Mouse (Mus musculus) gastrocnemius, postnatal 14 days (tissue): ENCODE data around the gene Mta1. TPM values are rescaled to one million over a fixed set of nuclear protein-coding genes. Genes with fewer than 3 reads are reported as not detected.
A peak's percentile ranks its signal among the peaks of the same experiment; 100 is the strongest.

Experiments
- DNase-seq: peaks from one replicate; pipeline ENCODE4 v3.0.0; 2021; ENCODE audit warnings: mixed read lengths
- intact Hi-C: fragments of 180-260 bp; cut with DNase I; formaldehyde crosslinking; loops from one replicate; pipeline ENCODE4 v1.15.1; 2025; ENCODE audit warnings: low total_unique reads
- long read RNA-seq, 2 experiments: library from polyadenylated mRNA; stranded (forward); transcript quantifications; one replicate each; pipeline ENCODE4 v2.0.0; 2021
- total RNA-seq, 2 experiments: library from RNA; stranded (reverse); gene quantifications; 2 replicates each; pipeline ENCODE4 v1.2.3; 2021

Mta1 gene
- total RNA-seq: 10 to 100 TPM; 34.6 to 35.4 TPM
- long read RNA-seq, experiment 1, transcript Mta1-204 (20 exons, 2,775 nt): major isoform, 7 of 22 reads
- long read RNA-seq, experiment 1, partial matches to known transcripts: 6 of 22 reads
- long read RNA-seq, experiment 1, other reads (novel, unspliced or antisense): 9 of 22 reads
- long read RNA-seq, experiment 2, transcript Mta1-204 (20 exons, 2,775 nt): major isoform, 8 of 28 reads
- long read RNA-seq, experiment 2, partial matches to known transcripts: 7 of 28 reads
- long read RNA-seq, experiment 2, other reads (novel, unspliced or antisense): 13 of 28 reads

DNA sequence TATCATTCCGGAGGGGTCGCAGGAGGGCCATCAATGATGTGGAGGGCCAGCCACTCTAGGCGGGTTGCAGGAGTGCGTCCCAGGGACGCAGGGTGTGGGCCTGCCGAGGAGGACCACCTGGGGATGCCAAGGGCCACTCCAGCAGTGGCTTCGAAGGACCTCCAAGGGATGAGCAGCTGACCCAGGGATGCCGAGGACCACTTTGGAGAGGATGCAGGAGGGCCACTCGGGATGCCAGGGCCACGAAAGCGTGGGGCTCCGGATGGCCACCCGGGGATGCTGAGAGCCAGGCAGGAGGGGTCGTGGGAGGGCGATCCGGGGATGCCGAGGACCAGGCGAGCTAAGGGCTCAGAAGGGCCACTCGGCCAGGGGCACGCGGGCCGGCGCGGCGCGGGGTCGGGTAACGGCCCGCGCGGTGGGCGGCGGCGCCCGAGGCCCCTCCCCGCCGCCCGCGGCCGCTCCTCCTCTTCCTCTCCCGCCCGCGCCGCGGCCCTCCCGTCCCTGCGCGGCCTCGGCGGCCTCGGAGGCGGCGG lies at the start of gene Mta1:
TSS of gene Mta1 (plus strand) at position 530 of the 533 bp plus-strand sequence.
- peak; percentile 57 for DNase-seq
- intact Hi-C loops: no loop called here

DNA sequence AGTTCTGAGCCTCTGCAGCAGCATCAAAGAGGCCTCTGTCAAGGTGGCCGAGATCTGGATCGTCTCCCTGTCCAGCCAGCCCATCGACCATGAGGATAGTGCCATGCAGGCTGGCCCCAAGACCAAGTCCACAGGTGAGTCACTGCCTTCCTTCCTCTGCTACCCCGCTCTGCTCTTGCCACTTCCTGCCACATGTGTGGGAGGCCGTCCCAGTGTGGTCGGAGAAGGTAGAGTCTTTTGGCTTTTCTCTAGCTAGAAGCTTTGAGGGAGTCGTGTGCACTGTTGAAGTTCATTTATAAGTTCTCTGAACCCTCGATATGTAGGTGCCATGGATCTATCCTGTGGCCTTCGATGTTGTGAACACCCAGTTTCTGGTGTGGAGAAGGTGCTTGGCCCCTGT lies 48.2 kb upstream of the Mta1 start:
- DNase-seq: no peak
- intact Hi-C loops: loop anchor here (5.0 kb wide), 1 partner anchor 43 kb away; no protein-coding TSS in a partner anchor

DNA sequence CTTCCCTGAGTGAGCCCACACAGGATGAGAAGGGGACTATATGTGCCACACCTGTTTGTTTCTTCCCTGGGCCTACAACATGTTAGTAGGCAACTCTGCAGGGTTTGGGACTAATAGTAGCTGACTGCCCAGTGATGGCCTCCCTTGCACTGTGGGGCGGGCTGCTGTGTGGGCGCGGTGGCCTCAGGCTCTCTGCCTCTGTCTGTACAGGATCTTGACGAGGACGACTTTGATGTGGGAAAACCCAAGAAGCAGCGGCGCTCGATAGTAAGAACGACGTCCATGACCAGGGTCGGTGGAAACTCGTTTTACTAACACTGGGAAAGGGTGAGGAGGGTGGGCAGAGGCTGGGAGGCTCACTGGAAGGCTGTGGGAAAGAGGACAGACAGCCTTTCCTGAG lies 47.4 kb upstream of the Mta1 start:
- no peak for DNase-seq
- intact Hi-C loops: no loop called here

DNA sequence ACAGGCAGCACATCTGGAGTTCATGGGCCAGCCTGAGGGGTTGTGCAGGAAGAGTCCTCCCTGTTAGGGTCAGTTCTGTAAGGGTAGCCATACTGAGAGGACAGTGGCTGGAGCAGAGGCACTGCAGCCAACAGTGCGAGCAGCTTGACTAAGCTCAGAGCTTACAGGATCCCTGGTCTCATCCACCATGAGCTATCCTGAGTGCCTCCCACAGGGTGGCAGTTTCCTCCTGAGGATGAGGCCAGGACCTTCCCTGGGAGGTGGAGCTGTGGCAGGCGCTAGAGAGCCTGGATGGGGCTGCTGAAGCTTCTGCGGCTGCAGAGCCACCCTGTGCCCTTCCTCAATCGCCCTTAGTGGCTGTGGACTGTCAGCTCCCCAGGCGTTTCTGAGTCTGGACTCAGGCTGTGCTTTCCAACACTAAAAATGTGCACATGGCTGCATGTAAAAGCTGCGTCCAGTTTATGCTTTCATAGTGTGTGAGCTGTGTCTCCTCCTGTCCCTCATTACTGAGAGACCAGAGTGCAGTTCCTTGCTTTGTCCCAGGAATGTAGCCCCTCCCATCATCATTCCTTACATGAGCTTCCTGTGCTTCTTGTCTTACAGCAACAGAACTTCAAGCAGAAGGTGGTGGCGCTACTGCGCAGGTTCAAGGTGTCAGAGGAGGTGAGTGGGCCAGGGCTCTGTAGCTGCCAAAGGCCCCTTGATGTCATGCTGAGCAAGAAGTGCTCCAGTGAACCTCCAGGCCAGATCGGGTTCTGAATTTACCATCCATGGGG lies 46.3 kb upstream of the Mta1 start:
- intact Hi-C loops: no loop called here
- no peak for DNase-seq

DNA sequence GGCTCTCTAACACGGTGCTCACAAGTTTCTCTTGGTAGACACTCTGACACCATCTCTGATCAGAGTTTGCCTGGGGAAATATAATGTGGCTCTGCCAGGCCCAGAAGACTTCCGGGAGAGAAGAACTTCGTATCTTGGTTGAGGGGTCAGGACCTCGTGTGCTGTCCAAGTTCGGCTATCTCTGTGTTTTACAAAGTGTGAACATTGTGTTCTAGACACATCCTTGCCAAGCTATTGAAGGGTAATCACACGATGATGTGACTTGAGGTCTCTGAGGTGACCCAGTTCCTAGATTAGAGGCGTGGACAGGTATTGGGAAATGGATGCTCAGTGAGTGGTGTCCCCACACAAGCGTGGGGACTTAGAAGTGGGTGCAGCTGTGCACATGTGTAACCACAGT lies 42.0 kb upstream of the Mta1 start:
- intact Hi-C loops: no loop called here
- no peak for DNase-seq

DNA sequence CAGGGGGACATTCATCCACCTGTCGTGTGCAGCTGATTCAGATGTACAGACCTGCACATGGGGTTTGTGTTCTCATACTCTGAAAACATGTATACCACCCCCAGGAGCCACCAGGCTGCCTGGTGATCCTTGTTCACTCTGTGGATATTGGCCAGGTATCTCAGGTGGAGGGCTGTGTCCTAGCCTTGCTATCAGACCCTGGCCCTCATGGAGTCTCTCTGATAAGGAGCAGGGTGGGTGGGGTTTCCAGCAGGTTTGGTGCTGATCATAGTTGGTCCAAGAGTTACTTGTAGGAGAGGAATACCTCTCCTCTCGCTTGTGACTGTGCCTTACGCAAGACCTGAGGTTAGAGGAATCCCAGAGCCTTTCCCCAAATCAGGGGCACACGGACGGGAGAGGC lies 37.9 kb upstream of the Mta1 start:
- no peak for DNase-seq

DNA sequence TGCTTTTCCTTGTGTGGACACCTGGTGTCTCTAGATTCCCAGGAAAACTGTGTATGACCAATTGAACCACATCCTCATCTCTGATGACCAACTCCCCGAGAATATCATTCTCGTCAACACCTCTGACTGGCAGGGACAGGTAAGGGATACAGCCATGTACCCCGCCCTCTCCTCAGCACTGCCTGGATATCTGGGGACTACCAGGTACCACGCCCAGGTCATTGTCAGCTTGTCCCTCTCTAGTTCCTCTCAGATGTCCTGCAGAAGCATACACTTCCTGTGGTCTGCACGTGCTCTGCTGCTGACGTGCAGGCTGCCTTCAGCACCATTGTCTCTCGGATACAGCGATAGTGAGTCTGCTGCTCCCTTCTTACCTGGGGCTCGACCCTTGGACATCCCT lies 36.5 kb upstream of the Mta1 start:
- intact Hi-C loops: no loop called here
- no peak for DNase-seq

More for the DNA sequence above, 37.9 kb upstream of the Mta1 start:
- intact Hi-C loops: no loop called here

DNA sequence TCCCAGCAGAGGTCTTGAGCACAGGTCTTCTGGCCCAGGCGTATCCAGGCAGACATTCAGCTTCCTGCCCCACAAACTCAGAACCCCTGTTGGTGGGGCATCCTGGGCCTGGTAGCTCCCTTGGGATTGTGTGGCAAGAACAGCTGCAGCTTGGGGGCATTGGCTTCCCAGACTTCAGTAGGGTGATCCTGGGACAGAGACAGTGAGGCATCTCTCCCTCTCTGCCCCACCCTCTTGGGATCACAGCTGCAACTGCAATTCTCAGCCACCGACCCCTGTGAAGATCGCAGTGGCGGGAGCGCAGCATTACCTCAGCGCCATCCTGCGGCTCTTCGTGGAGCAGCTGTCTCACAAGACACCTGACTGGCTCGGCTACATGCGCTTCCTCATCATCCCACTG lies 35.9 kb upstream of the Mta1 start:
- peak; percentile 36 for DNase-seq
- intact Hi-C loops: no loop called here

DNA sequence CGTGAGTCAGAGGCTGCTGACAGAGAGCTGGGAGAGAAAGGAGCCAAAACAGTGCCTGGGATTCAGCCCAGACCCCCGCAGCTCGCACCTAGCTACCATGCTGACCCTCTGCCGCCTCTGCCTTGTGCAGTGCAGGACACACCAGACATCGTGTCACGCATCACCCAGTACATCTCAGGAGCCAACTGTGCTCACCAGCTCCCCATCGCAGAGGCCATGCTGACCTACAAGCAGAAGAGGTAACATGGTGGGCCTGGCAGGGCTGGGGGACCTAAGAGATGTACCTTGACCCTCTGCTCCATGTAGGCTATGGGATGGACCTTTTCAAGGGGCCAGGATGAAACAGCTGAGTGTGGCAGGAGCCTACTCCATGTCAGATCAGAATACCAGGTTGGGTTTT lies 34.4 kb upstream of the Mta1 start:
- intact Hi-C loops: no loop called here
- no peak for DNase-seq

DNA sequence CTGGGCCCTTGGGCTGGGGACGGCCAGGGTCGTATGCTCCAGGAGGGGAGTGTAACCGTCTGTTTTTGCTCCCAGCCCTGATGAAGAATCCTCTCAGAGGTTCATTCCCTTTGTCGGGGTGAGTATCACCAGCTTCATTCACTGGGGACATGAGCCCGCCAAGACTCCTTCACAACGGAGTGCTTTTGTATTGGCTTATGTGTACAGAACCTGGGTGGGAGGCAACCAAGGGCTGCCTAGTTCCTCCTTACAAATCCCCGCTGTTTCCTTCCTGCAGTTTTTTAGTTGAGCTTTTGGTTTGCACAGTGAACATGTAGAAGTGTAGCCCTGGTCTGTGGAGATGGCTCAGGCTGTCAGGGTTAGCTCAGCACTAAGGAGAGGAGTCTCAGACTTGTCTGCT lies 30.1 kb upstream of the Mta1 start:
- no peak for DNase-seq
- intact Hi-C loops: no loop called here

DNA sequence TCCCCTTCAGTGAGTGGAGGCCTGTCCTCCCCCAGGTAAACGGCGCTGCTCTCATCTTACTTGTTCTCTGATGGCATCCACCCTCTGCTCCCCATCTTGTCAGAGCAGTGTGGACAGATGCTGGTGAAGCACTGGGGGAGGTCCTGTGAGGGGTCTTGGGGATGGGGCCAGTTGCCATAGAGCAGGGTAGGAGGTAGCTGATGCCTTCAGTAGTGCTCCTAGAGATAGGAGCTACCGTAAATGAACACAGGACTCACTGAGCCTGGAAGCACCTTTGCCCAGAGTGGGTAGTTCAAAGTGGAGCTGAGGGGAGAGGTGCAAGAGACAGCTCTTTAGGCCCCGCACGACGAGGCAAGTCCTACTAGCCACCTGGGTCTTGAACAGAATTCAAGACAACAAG lies 28.7 kb upstream of the Mta1 start:
- DNase-seq: no peak
- intact Hi-C loops: no loop called here

DNA sequence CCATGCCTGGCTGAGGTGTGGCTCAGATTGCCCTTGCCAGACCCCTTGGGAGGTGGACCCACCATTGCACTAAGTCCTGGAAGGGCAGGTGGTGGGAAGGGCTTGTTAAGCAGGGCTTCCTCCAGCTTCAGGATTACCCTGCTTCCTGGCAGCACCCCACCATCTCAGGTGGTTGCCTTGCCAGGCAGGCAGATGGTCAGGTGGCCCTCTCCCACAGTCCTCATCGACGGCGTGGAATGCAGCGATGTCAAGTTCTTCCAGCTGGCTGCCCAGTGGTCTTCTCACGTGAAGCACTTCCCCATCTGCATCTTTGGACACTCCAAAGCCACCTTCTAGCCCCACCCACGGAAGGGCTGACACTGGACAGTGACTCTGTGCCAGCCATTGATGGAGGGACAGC lies 26.8 kb upstream of the Mta1 start:
- DNase-seq: no peak
- intact Hi-C loops: no loop called here

DNA sequence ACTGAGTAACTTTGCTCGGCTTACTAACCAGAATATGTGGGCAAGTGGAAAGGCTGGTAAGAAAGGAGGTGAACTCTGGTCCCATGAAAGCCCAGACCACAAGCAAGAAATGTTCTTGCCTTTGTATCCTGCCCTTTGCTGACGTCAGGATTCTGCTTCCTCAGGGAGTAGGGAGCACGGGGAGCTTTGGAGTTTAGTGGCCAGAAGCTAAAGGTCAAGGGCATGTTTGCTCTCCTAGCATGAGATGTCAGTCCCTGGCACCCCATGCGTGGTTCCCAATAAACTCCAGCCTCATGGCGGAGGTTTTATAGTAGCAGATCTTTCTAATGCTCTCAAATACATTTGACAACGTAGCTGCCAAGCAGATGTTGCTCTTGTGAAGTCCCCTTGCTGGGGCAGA lies 26.3 kb upstream of the Mta1 start:
- intact Hi-C loops: no loop called here
- no peak for DNase-seq

DNA sequence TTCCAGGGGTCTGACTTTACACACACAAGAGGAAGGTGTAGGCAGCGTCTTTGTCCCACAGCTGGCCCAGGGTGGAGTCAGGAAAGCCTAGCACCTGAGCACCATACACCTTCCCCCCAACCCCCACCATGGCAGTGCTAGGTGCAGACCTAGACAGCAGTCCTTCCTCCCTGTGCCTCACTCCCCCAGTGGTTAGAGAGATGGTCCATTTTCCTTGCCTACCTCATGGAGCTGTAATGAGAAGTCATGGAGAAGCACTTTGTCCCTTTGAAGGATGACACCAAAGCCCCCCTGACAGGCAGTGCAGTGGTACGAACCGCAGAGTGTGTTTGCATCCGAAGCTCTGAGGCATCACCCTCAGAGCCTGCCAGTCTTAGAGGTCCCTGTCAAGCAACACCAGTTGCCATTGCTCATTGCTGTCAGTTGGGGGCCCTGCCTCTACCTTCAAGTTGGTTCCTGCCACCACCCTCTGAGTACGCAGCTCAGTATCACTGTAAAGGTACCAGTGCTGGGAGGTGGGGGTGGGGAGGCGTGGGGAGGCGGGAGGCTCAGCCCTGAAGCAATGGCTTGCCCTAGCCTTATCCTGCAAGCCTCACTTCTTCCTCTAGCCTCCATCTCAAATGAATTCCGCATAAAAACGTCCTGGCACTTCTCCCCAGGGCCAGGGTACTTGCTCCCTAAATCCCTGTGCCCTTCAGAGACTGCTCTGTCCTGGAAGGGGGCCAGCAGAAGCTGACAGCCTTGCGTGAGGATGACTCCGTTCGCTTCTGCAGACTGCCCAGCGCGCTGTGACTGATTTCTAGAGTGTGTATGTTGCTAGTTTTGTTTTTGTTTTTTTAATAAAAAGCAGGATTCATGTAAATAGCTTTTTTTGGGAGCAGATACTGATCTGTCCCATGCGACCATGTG lies 24.4 kb upstream of the Mta1 start:
- intact Hi-C loops: no loop called here
- DNase-seq: no peak

DNA sequence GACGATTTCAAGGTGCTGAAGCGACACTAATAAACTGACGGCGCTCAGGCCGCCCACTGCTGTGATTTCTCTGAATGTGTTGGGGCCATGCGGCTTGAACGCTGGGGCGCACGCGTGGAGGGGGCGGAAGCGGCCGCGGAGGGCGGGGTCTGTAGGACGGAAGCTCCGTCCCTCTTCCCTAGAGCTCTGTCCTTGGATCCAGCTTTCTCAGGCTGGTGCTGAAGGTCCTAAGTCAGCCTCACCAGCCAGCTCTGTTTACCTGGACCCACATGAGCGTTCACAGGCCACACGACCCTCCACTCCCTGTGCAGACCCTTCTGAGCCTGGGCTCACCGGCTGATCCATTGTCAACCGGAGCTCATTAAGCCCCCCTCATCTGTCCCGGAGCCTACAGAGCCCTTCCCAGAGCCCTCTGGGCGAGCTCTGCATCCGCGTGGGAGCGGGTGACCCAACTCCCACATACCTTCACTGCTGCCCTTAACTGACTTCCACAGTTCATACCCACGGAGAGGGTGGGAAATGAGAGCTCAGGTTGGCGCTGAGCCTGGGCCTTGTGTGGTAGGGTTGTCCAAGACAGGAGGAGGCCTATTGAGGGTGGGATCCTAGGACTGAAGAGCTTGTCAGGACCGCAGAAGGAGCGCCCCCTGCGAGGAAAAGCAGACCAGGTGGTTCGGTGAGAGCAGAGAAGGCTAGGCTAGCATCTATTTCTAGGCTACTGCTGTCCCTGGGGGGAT lies 23.6 kb upstream of the Mta1 start, which contains the start of gene Tex22:
TSS of gene Tex22 (plus strand) at position 174 of the 734 bp plus-strand sequence.
- intact Hi-C loops: no loop called here
- peak; percentile 86 for DNase-seq

DNA sequence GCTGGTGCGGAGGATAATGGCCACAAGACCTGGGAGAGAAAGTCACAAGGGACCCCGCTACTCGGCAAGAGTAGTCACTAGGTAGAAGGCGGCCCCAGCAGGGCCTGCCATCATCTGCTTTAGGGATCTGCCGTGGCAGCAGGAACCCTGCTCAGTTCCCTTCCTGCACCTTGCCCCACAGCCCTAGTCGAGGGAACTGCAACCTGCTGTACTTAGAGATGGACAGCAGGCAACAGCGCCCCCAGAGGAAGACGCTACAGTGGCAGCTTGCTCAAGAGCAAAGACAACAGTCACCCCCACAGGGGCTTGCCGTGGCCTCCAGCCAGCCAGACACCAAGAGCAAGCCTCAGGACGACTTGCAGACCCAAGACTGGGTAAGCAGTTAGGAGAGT lies 23.0 kb upstream of the Mta1 start:
- intact Hi-C loops: no loop called here
- DNase-seq: peak; percentile 87

DNA sequence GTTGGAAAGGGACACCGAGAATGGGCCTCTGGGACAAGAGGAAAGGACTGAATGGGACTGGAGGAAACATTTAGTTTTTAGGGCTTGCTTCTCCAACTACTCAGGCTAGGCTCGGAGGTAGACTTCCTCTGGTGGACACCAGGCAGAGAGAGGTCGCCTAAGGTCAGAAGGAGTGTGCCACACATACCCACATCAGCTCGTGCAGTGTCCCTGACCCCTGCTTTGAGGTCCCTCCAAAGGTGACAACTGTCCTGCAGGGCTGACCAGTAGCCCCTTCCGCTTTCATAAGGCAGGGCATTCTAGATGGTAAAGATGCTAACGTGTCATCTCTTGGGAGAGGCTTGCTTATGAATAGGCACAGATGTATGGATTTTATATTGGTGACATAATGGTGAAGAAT lies 22.6 kb upstream of the Mta1 start:
- intact Hi-C loops: no loop called here
- DNase-seq: no peak

DNA sequence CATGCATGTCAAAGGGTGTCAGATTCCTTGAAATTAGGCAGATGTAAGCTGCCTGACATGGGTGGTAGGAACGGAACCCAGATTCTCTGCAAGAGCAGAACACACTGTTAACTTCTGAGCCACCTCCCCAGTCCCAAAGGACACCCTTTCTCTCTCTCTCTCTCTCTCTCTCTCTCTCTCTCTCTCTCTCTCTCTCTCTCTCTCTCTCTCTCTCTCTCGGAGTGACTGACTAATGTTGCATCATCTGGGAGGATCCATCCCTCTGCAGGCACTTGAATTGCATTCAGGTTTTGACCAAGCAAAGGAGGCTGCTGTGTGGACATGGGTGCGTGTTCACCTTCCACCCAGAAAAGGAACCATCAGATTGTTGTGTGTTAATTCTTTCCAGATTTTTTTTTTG lies 10.8 kb upstream of the Mta1 start:
- intact Hi-C loops: no loop called here
- DNase-seq: no peak

DNA sequence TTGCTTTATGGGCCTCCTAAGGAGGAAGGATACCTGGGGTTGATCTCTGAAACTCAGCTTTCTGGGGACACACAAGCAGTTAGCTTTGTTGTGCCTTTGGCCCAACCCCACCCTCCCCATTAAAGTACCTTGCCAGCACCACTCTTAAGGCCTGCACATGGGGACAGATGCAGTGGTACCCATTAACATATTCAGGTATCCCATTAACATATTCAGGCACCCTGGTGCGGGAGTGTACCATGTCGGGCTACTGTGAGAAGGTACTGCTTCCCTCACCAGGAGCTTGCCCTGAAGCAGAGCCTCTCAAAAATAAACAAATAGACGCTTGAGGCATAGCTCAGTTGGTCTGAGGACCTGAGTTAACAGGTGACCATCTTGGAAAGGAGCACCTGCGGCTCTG lies 10.1 kb upstream of the Mta1 start:
- no peak for DNase-seq
- intact Hi-C loops: no loop called here
